ENCODE assay signal across 9 mouse cellular contexts in the genomic region with DNA sequence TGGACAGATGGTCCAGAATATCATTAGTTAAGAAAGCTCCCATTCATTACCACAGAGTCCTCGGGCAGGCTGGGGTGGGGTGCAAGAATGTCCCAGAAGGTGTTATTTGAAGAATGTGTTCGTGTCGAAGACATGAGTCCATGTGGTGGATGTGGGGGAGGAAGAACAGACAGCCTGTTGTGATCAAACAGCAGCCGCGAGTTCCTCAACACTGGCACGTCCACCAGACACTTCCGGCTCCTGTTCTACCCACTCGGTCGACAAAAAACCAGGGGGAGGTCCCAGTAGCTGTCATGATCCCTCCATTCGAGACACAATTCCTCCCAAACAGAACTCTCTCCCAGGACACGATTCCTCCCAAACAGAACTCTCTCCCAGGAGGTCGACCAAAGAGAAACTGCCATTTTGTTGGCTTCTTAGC.
DNase-seq lines count a peak whose midpoint lies in the region; ATAC-seq lines count a peak whose summit lies in the region.
"Had no signal": no experiment of that assay in that cellular context is flagged by ENCODE, and none has a peak within 500 bp of the region (broad histone marks: within the 10 kb centered on the region; RNA-seq: fewer than 3 reads in every experiment).

No protein-coding gene starts in this region.

- 21% methylated on average over 12 of the region's 12 CpGs for WGBS in embryonic facial prominence, embryonic 15.5 days
- 40% methylated on average over 12 of the region's 12 CpGs for WGBS in hindbrain, embryonic 13.5 days
- WGBS in liver, embryonic 11.5 days = 31% methylated on average over 12 of the region's 12 CpGs
- WGBS in neural tube, embryonic 12.5 days = 38% methylated on average over 12 of the region's 12 CpGs

- H3K4me1 ChIP-seq in embryonic facial prominence, embryonic 15.5 days = peaks cover 20% of the 10 kb centered on the region
- H3K4me1 ChIP-seq in hindbrain, embryonic 13.5 days (replicated peaks) = peaks cover 36% of the 10 kb centered on the region
- peaks cover 21% of the 10 kb centered on the region for H3K4me1 ChIP-seq in liver, embryonic 11.5 days (replicated peaks; ENCODE audit: control insufficient read depth, insufficient read depth, low read length)
- peaks cover 27% of the 10 kb centered on the region for H3K4me1 ChIP-seq in neural tube, embryonic 12.5 days

- no peaks in the 10 kb centered on the region for H3K27me3 ChIP-seq in embryonic facial prominence, embryonic 15.5 days
- H3K27me3 ChIP-seq in hindbrain, embryonic 13.5 days = no peaks in the 10 kb centered on the region
- H3K27me3 ChIP-seq in liver, embryonic 11.5 days (replicated peaks; ENCODE audit: control insufficient read depth, insufficient read depth, low read length) = no peaks in the 10 kb centered on the region
- H3K27me3 ChIP-seq in neural tube, embryonic 12.5 days (replicated peaks) = no peaks in the 10 kb centered on the region

- H3K36me3 ChIP-seq in embryonic facial prominence, embryonic 15.5 days = no peaks in the 10 kb centered on the region
- H3K36me3 ChIP-seq in hindbrain, embryonic 13.5 days = no peaks in the 10 kb centered on the region
- no peaks in the 10 kb centered on the region for H3K36me3 ChIP-seq in liver, embryonic 11.5 days (ENCODE audit: control insufficient read depth, insufficient read depth, low read length)
- no peaks in the 10 kb centered on the region for H3K36me3 ChIP-seq in neural tube, embryonic 12.5 days

- no peak overlapping the region for H3K9ac ChIP-seq in embryonic facial prominence, embryonic 15.5 days
- H3K9ac ChIP-seq in hindbrain, embryonic 13.5 days = no peak overlapping the region
- H3K9ac ChIP-seq in liver, embryonic 11.5 days (ENCODE audit: low read depth, low read length) = no peak overlapping the region
- no peak overlapping the region for H3K9ac ChIP-seq in neural tube, embryonic 12.5 days

- H3K27ac ChIP-seq in embryonic facial prominence, embryonic 15.5 days (replicated peaks) = no peak overlapping the region
- no peak overlapping the region for H3K27ac ChIP-seq in hindbrain, embryonic 13.5 days
- peak overlapping the region; percentile 14; the same call in 1 of the 2 replicates for H3K27ac ChIP-seq in liver, embryonic 11.5 days (ENCODE audit: low read depth, low read length)
- no peak overlapping the region for H3K27ac ChIP-seq in neural tube, embryonic 12.5 days

- peak; percentile 35 to 71 for DNase-seq in layer of hippocampus, adult 18-20 months (ENCODE audit: low spot score in 2 of 2)
- DNase-seq in layer of hippocampus, adult 9-10 months (ENCODE audit: low spot score) = no peak
- DNase-seq in liver, embryonic 11.5 days (ENCODE audit: low spot score) = no peak
- DNase-seq in ovary, postnatal 14 days (ENCODE audit: low spot score) = no peak
- no peak for DNase-seq in cerebellum, adult 18-20 months

- H3K4me3 ChIP-seq in embryonic facial prominence, embryonic 15.5 days (replicated peaks) = 0 out of 2 replicates have a peak overlapping the region, but pooled peaks have one; percentile 13
- no peak overlapping the region for H3K4me3 ChIP-seq in hindbrain, embryonic 13.5 days
- H3K4me3 ChIP-seq in liver, embryonic 11.5 days (ENCODE audit: low read depth, low read length) = peak overlapping the region; percentile 25
- no peak overlapping the region for H3K4me3 ChIP-seq in neural tube, embryonic 12.5 days
- H3K4me3 ChIP-seq: megakaryocyte, embryonic 14.5 days had no signal

- no peaks in the 10 kb centered on the region for H3K9me3 ChIP-seq in embryonic facial prominence, embryonic 15.5 days (replicated peaks)
- H3K9me3 ChIP-seq in hindbrain, embryonic 13.5 days = no peaks in the 10 kb centered on the region
- H3K9me3 ChIP-seq in liver, embryonic 11.5 days (ENCODE audit: control insufficient read depth, low read length) = no peaks in the 10 kb centered on the region
- H3K9me3 ChIP-seq in neural tube, embryonic 12.5 days = no peaks in the 10 kb centered on the region
- H3K9me3 ChIP-seq: megakaryocyte, embryonic 14.5 days had no signal

- ATAC-seq in embryonic facial prominence, embryonic 15.5 days (ENCODE audit: insufficient number of reproducible peaks, low FRiP score, low TSS enrichment, low read depth) = no peak
- no peak for ATAC-seq in hindbrain, embryonic 13.5 days (ENCODE audit: low FRiP score)
- no peak for ATAC-seq in liver, embryonic 11.5 days (replicated peaks; ENCODE audit: low FRiP score)
- ATAC-seq in neural tube, embryonic 12.5 days (ENCODE audit: low FRiP score, low read depth) = no peak

- peak overlapping the region; percentile 27 for H3K4me2 ChIP-seq in embryonic facial prominence, embryonic 15.5 days (replicated peaks)
- H3K4me2 ChIP-seq in hindbrain, embryonic 13.5 days = peak overlapping the region; percentile 29
- H3K4me2 ChIP-seq in liver, embryonic 11.5 days = peak overlapping the region; percentile 52
- peak overlapping the region; percentile 14; the same call in 1 of the 2 replicates for H3K4me2 ChIP-seq in neural tube, embryonic 12.5 days (replicated peaks)

Comparison
In these comparisons a context has a peak if more than half of its experiments do, and no peak if none do; other contexts are left out.
1. DNase-seq: peak in layer of hippocampus, adult 18-20 months (2 of 2); none in layer of hippocampus, adult 9-10 months (single experiment), liver, embryonic 11.5 days (single experiment), ovary, postnatal 14 days (single experiment) and cerebellum, adult 18-20 months (0 of 2).
2. H3K4me3 ChIP-seq: peak in embryonic facial prominence, embryonic 15.5 days (single experiment) and liver, embryonic 11.5 days (single experiment); none in hindbrain, embryonic 13.5 days (single experiment) and neural tube, embryonic 12.5 days (single experiment).
3. Peak in every context shown above with its lines, with median percentiles within 50 percentile points of each other: H3K4me2 ChIP-seq.